Mouse (Mus musculus) testis, postnatal 10 days (tissue): Measurements from ENCODE around the gene Isg20l2.

Experiments
- DNase-seq: peaks from one replicate; pipeline ENCODE4 v3.0.0; 2021; ENCODE audit warnings: low spot score

Isg20l2 gene

DNA sequence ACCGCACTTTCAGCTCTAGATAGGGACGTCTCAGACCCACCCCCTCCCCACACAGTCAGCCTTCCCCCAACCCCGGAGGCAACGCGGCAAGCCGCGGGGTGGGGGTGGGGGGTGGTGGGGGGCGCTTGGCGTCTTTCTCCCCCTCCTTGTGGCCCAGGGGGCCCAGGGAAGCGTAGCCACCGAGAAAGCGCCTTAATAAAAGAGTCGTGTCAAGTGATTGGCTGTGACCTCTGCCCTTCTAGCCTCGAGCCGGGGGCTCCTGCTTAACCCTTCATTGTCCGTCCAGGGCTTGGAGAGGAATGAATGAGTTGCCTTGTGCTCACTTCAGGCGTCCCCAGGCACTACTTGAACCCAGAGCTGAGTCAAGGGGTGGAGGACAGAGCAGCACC is 17.7 kb downstream of the Isg20l2 start:
- no peak for DNase-seq

DNA sequence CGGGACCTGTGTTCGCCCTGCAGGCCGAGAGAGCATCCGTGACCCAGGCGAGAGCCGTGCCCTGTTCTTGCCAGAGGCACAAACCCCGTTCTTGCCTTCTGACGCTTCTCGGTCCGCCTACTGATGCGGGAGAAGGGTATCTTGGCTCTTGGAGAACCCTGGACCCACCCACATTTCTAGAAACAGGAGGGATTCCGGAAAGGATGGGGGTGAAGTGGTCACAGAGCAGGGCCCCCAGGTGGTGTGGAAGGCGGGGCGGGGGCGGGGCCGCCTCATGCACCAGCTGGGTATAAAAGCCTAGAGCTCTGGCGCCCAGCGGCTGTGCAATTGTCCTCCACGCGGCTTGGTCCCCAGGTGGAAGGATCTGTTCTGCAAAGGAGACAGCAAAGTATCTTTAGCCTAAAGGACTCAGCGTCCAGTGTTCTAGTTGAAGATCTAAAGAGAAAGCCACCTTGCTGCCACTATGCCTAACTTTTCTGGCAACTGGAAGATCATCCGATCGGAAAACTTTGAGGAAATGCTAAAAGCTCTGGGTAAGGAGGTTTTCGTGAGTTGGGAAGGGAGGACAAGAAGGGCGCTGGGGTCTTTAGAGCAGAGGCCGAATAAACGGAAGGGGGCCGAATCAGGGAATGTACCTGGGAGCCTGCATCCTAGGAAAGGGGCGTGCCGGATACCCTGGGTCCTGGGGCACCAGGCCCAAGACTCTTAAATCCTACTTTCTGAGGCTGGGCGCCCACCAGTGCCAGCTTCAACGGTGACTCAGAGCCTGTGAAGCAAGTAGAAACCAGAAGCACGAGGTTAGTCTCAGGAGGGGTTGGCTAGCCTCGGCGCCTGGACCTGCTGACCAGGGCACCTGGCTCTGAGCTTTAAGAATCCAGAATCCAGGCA is 18.5 kb downstream of the Isg20l2 start, which contains the start of gene Crabp2:
Gene Crabp2 (plus strand): TSS at position 289 of the 888 bp plus-strand sequence.
- no peak for DNase-seq

DNA sequence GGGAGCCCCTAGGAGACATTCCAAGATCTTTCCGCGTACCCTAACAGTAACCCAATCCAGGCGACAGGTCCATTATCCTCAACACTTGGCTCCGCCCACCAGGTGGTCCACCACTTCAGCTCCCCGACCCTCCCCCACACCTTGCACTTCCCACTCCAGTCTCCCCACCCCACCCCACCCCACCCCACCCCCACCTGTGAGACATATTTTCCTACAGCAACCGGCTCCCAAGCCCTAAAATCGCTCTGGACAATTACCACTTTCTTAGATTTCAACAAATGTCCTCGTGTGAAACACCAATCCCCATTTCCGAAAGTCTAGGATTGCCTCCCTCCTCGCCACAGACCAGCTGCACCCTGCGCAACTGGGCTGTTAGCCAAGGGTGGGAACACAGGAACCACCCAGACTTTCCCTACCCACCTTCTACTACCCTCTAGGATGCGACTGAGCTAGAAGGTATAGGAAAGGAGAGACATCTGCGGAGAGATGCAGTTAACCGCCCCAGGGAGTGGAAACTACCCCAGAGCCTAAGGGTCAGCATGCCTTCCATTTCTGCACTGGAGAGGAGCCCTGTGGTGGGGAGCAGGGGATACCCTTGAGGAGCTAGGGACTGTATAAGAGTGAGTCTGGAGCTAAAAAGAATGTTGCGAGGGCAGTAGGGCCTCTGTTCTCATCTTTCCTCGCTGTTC is 19.3 kb downstream of the Isg20l2 start:
- no peak for DNase-seq

DNA sequence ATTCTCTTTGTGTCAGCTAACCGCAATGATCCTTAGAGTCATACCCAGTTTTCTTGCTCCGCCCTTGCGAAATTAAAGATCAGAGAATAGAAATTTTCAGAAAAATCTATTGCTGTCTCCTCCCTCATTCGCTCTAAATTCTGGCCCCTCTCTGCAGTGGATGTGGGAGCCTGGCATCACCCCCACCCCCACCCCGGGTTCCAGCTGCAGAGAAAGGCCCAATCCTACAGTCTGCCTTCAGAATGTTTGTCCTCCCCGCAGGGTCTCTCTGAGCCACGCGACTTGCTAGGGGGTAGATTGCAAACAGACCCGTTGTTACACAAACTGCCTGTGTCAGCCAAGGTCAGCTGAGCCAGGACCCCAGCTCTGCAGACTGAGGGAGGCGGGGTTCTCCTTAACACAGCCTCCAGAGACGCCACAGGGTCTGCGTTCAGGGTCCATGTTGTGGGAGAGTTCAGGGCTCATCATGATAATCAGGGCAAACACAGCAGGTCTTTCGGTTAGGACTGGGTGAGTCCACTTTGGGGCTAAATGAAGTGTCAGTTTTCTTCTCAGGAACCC is 19.9 kb downstream of the Isg20l2 start:
- DNase-seq: no peak

DNA sequence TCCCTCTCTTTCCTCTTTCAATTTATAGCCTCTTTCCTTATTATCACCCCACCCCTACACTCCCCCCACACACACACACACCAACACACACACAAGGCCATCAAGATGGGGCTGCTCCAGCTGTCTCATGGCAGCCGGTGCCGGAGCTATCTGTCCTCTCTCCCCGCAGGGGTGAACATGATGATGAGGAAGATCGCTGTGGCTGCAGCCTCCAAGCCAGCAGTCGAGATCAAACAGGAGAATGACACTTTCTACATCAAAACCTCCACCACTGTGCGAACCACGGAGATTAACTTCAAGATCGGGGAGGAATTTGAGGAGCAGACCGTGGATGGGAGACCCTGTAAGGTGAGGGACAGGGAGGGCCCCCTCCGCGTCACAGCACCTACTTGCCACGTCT is 21.8 kb downstream of the Isg20l2 start:
- DNase-seq: no peak

DNA sequence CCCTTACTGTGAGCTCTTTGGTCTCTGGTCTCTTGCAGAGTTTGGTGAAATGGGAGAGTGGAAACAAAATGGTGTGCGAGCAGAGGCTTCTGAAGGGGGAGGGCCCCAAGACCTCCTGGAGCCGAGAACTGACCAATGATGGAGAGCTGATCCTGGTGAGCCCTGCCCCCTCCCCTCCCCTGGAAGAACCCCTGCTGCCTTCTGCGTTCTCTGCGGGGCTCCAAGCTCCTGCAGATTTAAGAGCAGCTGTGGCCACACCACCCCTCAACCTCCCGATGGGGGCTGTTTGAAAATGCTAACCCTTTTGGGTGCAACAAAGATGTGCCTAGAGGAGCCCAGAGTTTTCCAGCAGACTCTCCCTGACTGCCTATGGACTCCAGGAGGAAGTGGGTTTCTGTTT is 22.3 kb downstream of the Isg20l2 start:
- no peak for DNase-seq

DNA sequence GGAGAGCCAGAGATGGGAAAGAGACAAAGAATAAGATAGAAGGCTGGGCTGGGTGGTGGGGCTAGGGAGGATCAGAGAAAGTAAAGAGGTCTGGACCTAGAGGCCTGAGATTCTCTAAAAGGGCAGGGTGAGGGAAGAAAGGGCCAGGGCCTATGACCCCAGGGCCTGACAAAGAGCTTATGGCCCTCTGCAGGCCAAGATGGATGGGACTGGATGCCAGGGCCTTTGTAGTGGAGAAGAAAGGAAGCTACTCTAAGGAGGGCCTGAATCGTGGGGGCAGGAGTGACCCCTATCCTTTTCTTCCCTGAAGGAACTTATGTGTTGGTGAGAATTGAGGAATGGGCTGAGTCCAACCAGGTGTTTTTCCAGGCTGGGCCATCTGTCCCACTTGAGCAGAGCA is 27.9 kb downstream of the Isg20l2 start:
- DNase-seq: no peak

- no peak for DNase-seq
These were observed 28.4 kb downstream of the Isg20l2 start for GRCm38 (mm10) chr3:87958476-87958875.

- no peak for DNase-seq
These were observed 28.9 kb downstream of the Isg20l2 start for GRCm38 (mm10) chr3:87958967-87959366.

- no peak for DNase-seq
These were observed 29.3 kb downstream of the Isg20l2 start for GRCm38 (mm10) chr3:87959371-87959770.

GRCm38 (mm10) chr3:87960191-87960585 is 30.1 kb downstream of the Isg20l2 start:
- no peak for DNase-seq

DNA sequence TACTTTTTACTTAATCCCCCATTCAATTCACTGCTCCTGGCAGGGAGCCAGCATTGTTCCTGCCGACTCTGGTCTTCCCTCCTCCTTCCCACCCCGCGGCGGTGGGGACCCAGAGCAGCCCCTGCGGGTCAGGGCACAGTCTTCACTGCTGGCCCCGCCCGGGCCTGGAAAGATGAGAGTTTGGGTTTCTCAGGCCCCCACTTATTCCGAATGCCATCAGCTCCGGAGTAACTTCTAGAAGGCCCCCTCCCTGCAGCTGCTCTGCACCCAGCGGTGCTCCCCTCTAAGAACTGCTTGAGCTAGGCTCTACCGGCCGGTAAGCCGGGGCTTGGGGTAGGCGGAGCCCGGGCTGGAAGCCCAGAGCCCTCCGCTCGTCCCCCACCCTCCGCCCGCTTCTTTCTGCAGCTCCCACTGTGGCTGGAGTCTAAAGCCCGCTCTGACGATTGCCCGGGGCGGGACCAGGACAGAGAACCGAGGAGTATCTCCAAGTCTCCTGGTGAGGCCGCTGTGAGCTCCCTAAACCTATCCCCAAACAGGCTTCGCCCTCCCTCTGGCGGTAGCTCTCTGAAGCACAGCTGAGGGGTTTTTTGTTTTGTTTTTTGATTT is 30.6 kb downstream of the Isg20l2 start:
- peak; percentile 91 for DNase-seq

DNA sequence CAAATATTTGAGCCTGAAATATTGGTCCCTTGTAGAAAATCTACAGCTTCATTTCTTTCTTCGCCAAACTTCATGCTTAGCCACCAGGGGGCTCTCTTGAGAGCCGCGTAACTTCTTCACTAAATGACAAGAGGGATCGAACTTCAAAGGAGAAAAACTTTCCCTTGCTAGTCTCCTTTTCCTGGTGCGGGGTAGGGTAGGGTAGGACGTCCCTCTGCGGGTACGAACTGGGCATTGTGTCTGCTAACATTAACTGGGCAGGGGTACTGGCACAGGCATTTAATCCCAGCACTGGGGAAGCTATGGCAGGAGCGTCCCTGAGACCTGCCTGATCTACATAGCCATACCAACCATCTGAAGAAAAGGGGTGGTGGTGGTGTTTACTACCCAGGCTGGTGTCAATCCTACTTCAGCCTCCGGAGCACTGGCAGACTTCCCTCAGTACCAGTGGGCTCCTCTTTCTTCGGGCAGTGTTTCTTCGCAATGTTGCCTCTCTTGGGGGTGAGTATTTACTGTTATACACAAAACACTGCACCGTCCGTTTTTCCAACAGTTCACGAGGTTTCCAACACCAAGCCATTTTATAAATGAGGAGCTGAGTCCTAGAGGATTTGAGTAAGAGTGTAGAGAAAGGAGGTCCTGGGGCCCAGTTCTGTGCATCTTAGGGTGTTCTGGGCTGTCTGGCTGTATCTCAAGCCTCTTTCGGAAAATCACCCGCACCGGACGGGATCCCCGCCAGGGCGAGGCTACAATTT is 40.2 kb downstream of the Isg20l2 start:
- peak; percentile 68 for DNase-seq

DNA sequence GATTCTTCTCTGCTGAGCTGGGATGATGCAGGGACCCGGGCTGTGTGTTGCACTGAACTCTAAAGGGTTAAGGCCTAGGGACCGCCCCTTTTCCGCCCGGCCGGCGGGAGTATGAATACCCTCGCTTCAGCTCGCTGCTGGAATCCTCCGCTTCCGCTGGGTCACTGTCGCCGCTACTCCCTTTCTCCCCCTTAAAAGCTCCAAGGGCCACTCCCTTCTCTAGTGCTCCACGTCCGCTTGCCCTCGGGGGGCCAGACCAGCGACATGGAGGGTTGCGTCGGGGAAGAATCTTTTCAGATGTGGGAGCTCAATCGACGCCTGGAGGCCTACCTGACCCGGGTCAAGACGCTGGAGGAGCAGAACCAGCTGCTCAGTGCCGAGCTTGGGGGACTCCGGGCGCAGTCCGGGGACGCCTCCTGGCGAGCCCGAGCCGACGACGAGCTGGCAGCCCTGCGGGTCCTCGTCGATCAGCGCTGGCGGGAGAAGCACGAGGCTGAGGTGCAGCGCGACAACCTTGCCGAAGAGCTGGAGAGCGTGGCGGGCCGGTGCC is 40.9 kb downstream of the Isg20l2 start, which contains the start of gene Nes:
Gene Nes (plus strand): TSS at position 140 of the 550 bp plus-strand sequence.
- peak; percentile 71 for DNase-seq

GRCm38 (mm10) chr3:87971489-87972202 is 41.5 kb downstream of the Isg20l2 start:
- DNase-seq: no peak

- no peak for DNase-seq
These were observed 42.1 kb downstream of the Isg20l2 start for GRCm38 (mm10) chr3:87972203-87972664.

DNA sequence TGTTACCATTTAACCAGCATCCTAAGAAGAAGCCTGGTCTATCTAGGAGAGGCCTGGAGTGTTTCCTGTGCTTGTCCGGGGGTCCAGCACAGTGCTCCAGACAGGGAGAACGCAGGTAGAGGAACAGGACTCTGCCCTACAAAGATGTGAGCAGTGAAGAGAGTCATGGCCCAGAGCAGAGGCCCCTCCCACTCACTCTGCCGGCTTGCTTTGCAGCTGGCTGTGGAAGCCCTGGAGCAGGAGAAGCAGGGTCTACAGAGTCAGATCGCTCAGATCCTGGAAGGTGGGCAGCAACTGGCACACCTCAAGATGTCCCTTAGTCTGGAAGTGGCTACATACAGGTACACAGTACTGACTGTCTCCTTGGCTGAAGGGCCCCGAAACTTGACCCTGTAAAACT is 42.7 kb downstream of the Isg20l2 start:
- no peak for DNase-seq

DNA sequence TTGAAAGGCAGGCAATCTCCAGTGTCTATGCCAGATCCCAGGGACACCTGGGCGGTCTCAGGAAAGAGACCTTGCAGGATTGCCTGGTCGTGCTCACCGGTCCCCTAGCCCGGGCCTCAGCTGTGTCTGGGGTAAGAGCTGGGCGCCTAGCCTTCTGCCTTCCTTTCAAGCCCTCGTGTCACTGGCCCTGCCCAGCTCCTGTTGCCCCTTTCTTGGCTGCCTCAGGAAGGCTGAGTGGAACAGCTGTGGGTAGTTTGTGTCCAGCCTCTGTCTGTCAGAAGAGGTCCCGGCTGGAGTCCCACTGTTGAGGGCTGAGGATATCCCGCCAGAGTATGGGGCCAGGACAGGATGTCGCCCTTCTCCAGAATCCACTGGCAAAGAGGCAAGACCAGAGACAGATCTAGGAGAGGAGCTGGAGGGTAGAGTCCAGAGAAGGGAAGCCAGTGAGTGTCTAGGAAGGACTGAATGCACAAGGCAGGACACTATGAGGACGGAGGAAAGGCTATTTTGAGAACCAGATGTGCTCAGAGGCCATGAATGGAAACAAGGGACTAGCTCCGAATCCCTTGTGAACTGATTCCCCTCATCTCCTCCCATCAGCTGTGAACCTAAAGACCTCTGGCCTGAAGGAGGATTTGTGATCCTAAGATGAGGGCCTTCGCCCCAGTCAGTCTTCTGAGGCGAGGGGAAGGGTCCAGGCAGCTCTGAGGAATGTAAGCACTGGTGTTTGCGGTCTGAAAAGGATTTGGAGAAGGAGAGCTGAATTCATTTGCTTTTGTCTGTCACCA is 43.7 kb downstream of the Isg20l2 start:
- DNase-seq: no peak

DNA sequence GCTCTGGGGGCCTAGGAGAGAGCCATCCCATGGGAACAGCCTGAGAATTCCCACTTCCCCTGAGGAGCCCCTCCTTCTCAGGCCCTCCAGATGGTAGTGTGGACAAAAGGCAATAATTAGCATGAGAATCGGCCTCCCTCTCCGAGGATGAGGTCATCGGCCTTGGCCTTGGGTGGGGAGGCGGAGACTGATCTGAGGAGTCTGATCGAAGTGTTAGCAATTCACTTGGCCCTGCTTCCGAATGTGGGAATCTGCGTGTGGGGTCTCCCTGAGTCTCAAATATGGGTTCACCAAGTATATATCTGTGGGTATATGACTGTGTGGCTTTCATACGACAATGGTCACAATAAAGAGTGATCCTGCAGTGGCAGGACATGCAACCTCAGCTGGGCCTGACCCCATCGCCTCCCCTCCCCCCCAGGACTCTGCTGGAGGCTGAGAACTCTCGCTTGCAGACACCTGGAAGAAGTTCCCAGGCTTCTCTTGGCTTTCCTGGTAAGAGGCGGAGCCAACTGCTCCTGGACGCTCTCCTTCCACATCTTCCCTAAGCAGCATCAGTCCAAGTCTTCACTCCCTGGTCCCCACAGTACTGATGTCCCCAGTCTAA is 44.4 kb downstream of the Isg20l2 start:
- DNase-seq: peak; percentile 66
